Mouse (Mus musculus) hindbrain, embryonic 16.5 days (tissue): ENCODE results near the gene Rimbp2. TPM values are rescaled to one million over a fixed set of nuclear protein-coding genes. Genes with fewer than 3 reads are reported as not detected.

Experiments used
- ATAC-seq: fragments of 200-750 bp; cut with Nextera tagmentation; 2 replicates; pipeline ENCODE4 v1.8.0; 2017; ENCODE audit warnings: moderate TSS enrichment, moderate library complexity
- H3K27ac ChIP-seq: fragments of 300-500 bp; sonication (generic); 2 replicates; pipeline ENCODE4 v1.5.1; 2014; ENCODE audit warnings: low read depth, mild to moderate bottlenecking, control low read depth, low read length, moderate library complexity
- H3K27me3 ChIP-seq: fragments of 300-500 bp; sonication (generic); replicated peaks from 2 replicates; pipeline ENCODE4 v1.6.1; 2014; ENCODE audit warnings: low read length; ENCODE audit not compliant: control insufficient read depth, insufficient read depth
- H3K36me3 ChIP-seq: fragments of 300-500 bp; sonication (generic); 2 replicates; pipeline ENCODE4 v1.6.1; 2014; ENCODE audit warnings: mild to moderate bottlenecking, low read length, moderate library complexity, mixed read lengths; ENCODE audit not compliant: control insufficient read depth, insufficient read depth
- H3K4me1 ChIP-seq: fragments of 300-500 bp; sonication (generic); 2 replicates; pipeline ENCODE4 v1.6.1; 2014; ENCODE audit warnings: low read depth, low read length; ENCODE audit not compliant: control insufficient read depth, insufficient read depth
- H3K4me2 ChIP-seq: fragments of 300-500 bp; sonication (generic); 2 replicates; pipeline ENCODE4 v1.6.1; 2014; ENCODE audit warnings: mild to moderate bottlenecking, low read length, control low read depth, moderate library complexity
- H3K4me3 ChIP-seq: fragments of 300-500 bp; sonication (generic); 2 replicates; pipeline ENCODE4 v1.5.1; 2014; ENCODE audit warnings: mild to moderate bottlenecking, low read length, control low read depth, moderate library complexity
- H3K9ac ChIP-seq: fragments of 300-500 bp; sonication (generic); 2 replicates; pipeline ENCODE4 v1.6.1; 2014; ENCODE audit warnings: low read depth, mild to moderate bottlenecking, control low read depth, low read length, moderate library complexity
- H3K9me3 ChIP-seq: fragments of 300-500 bp; sonication (generic); 2 replicates; pipeline ENCODE4 v1.6.1; 2014; ENCODE audit warnings: mild to moderate bottlenecking, low read length, moderate library complexity; ENCODE audit not compliant: control insufficient read depth
- WGBS: fragments of 180-500 bp; shearing (Covaris S2); extraction: QIAGEN DNeasy Blood & Tissue Kit; methylation state at CpG from one replicate; pipeline ENCODE4 v1.1.7; 2014; 5-methylcytosine and 5-hydroxymethylcytosine counted together
- polyA plus RNA-seq: library from polyadenylated mRNA; unstranded; fragments of >200 nt; fragmentation: Nextera tagmentation; extraction: Ambion mirVana; gene quantifications from 2 replicates; pipeline ENCODE4 v1.2.1, GENCODE M21; 2015

The Rimbp2 gene
- polyA plus RNA-seq, 1 experiment from 2014 or later: 4.7 TPM

- no peak for ATAC-seq
- H3K36me3 ChIP-seq: no peaks in the 10 kb centered on the region
- no peak overlapping the region for H3K4me2 ChIP-seq
These were observed 140.2 kb downstream of the Rimbp2 start for GRCm38 (mm10) chr5:128813121-128813520.

GRCm38 (mm10) chr5:128811431-128811830, 141.9 kb downstream of the Rimbp2 start:
- H3K36me3 ChIP-seq: no peaks in the 10 kb centered on the region
- H3K27ac ChIP-seq: no peak overlapping the region
- H3K27me3 ChIP-seq: no peaks in the 10 kb centered on the region; the same call in 1 of the 2 replicates
- no peak overlapping the region for H3K4me2 ChIP-seq
- H3K9me3 ChIP-seq: no peaks in the 10 kb centered on the region
- H3K4me3 ChIP-seq: no peak overlapping the region
- WGBS: 66% methylated on average over 6 of the region's 6 CpGs
- no peak overlapping the region for H3K9ac ChIP-seq
- H3K4me1 ChIP-seq: peaks cover 29% of the 10 kb centered on the region
- peak; percentile 31; the same call in 1 of the 2 replicates for ATAC-seq

More at GRCm38 (mm10) chr5:128813121-128813520, 140.2 kb downstream of the Rimbp2 start:
- no peak overlapping the region for H3K4me3 ChIP-seq
- no peak overlapping the region for H3K9ac ChIP-seq
- H3K9me3 ChIP-seq: no peaks in the 10 kb centered on the region
- no peak overlapping the region for H3K27ac ChIP-seq
- H3K4me1 ChIP-seq: peaks cover 21% of the 10 kb centered on the region
- WGBS: 26% methylated on average over 11 of the region's 11 CpGs
- H3K27me3 ChIP-seq: no peaks in the 10 kb centered on the region; the same call in 1 of the 2 replicates

- peaks cover 2% of the 10 kb centered on the region; the same call in 1 of the 2 replicates for H3K36me3 ChIP-seq
- no peaks in the 10 kb centered on the region; the same call in 1 of the 2 replicates for H3K27me3 ChIP-seq
- H3K4me1 ChIP-seq: peaks cover 29% of the 10 kb centered on the region
- ATAC-seq: no peak
- peak overlapping the region; percentile 63 for H3K27ac ChIP-seq
- H3K9ac ChIP-seq: no peak overlapping the region
- no peak overlapping the region for H3K4me2 ChIP-seq
- 0 out of 2 replicates have a peak, but pooled peaks cover 2% of the 10 kb centered on the region for H3K9me3 ChIP-seq
- H3K4me3 ChIP-seq: no peak overlapping the region
- 42% methylated on average over 12 of the region's 12 CpGs for WGBS
These were observed 143.3 kb downstream of the Rimbp2 start for GRCm38 (mm10) chr5:128810006-128810405.

GRCm38 (mm10) chr5:128809406-128809805, 143.9 kb downstream of the Rimbp2 start:
- no peak overlapping the region for H3K4me2 ChIP-seq
- 0 out of 2 replicates have a peak, but pooled peaks cover 2% of the 10 kb centered on the region for H3K9me3 ChIP-seq
- peak overlapping the region; percentile 63 for H3K27ac ChIP-seq
- WGBS: 44% methylated on average over 5 of the region's 5 CpGs
- no peak overlapping the region for H3K4me3 ChIP-seq
- no peak overlapping the region for H3K9ac ChIP-seq
- no peaks in the 10 kb centered on the region; the same call in 1 of the 2 replicates for H3K27me3 ChIP-seq
- no peak for ATAC-seq
- H3K36me3 ChIP-seq: peaks cover 2% of the 10 kb centered on the region; the same call in 1 of the 2 replicates
- peaks cover 29% of the 10 kb centered on the region for H3K4me1 ChIP-seq

GRCm38 (mm10) chr5:128808547-128809182, 144.6 kb downstream of the Rimbp2 start:
- H3K9me3 ChIP-seq: 0 out of 2 replicates have a peak, but pooled peaks cover 2% of the 10 kb centered on the region
- no peak for ATAC-seq
- H3K4me1 ChIP-seq: peaks cover 29% of the 10 kb centered on the region
- no peak overlapping the region for H3K4me3 ChIP-seq
- WGBS: 64% methylated on average over 9 of the region's 9 CpGs
- no peak overlapping the region for H3K4me2 ChIP-seq
- H3K27me3 ChIP-seq: no peaks in the 10 kb centered on the region; the same call in 1 of the 2 replicates
- peaks cover 2% of the 10 kb centered on the region; the same call in 1 of the 2 replicates for H3K36me3 ChIP-seq
- no peak overlapping the region for H3K9ac ChIP-seq
- H3K27ac ChIP-seq: no peak overlapping the region

- H3K9me3 ChIP-seq: 0 out of 2 replicates have a peak, but pooled peaks cover 2% of the 10 kb centered on the region
- no peak overlapping the region for H3K4me2 ChIP-seq
- H3K4me1 ChIP-seq: peaks cover 29% of the 10 kb centered on the region
- H3K4me3 ChIP-seq: no peak overlapping the region
- no peaks in the 10 kb centered on the region; the same call in 1 of the 2 replicates for H3K27me3 ChIP-seq
- peaks cover 2% of the 10 kb centered on the region; the same call in 1 of the 2 replicates for H3K36me3 ChIP-seq
- no peak overlapping the region for H3K27ac ChIP-seq
- ATAC-seq: no peak
- H3K9ac ChIP-seq: no peak overlapping the region
- 66% methylated on average over 9 of the region's 9 CpGs for WGBS
These were observed 145.9 kb downstream of the Rimbp2 start for GRCm38 (mm10) chr5:128807408-128807807.

GRCm38 (mm10) chr5:128806296-128806998, 146.8 kb downstream of the Rimbp2 start:
- H3K9me3 ChIP-seq: 0 out of 2 replicates have a peak, but pooled peaks cover 2% of the 10 kb centered on the region
- WGBS: 73% methylated on average over 13 of the region's 13 CpGs
- no peaks in the 10 kb centered on the region; the same call in 1 of the 2 replicates for H3K27me3 ChIP-seq
- H3K36me3 ChIP-seq: peaks cover 2% of the 10 kb centered on the region; the same call in 1 of the 2 replicates
- peaks cover 28% of the 10 kb centered on the region for H3K4me1 ChIP-seq
- H3K4me2 ChIP-seq: no peak overlapping the region
- ATAC-seq: peak; percentile 66
- H3K4me3 ChIP-seq: no peak overlapping the region
- H3K9ac ChIP-seq: no peak overlapping the region
- H3K27ac ChIP-seq: 0 out of 2 replicates have a peak overlapping the region, but pooled peaks have one; percentile 9

- Histone ChIP-seq H3K9me3 (0 out of 2 replicates have a peak, but pooled peaks cover 2% of the 10 kb centered on the region), H3K9ac (no peak overlapping the region), H3K4me3 (no peak overlapping the region), H3K4me2 (no peak overlapping the region), H3K27ac (no peak overlapping the region), H3K4me1 (peaks cover 15% of the 10 kb centered on the region), H3K36me3 (peaks cover 2% of the 10 kb centered on the region; the same call in 1 of the 2 replicates), H3K27me3 (no peaks in the 10 kb centered on the region)
- ATAC-seq: no peak
- 93% methylated on average over 2 of the region's 2 CpGs for WGBS
These were observed 148.2 kb downstream of the Rimbp2 start for GRCm38 (mm10) chr5:128805092-128805491.

GRCm38 (mm10) chr5:128800592-128800991, 152.7 kb downstream of the Rimbp2 start:
- no peak for ATAC-seq
- H3K36me3 ChIP-seq: peaks cover 21% of the 10 kb centered on the region
- WGBS: 75% methylated on average over 5 of the region's 5 CpGs
- H3K4me2 ChIP-seq: no peak overlapping the region
- peaks cover 7% of the 10 kb centered on the region; the same call in 1 of the 2 replicates for H3K9me3 ChIP-seq
- H3K27me3 ChIP-seq: no peaks in the 10 kb centered on the region
- H3K4me1 ChIP-seq: no peaks in the 10 kb centered on the region
- H3K4me3 ChIP-seq: no peak overlapping the region
- H3K27ac ChIP-seq: no peak overlapping the region
- H3K9ac ChIP-seq: no peak overlapping the region
